Mouse (Mus musculus) small intestine, adult 2 months (tissue): Measurements from ENCODE around the gene Setd2. TPM values are rescaled to one million over a fixed set of nuclear protein-coding genes. Genes with fewer than 3 reads are reported as not detected.

Experiments
- H3K27ac ChIP-seq: fragments of 200-500 bp; 2 replicates; pipeline ENCODE4 v1.5.1; 2012; ENCODE audit warnings: low read depth, low read length, control low read depth, inconsistent platforms; ENCODE audit not compliant: insufficient read depth
- H3K27me3 ChIP-seq: fragments of 200-500 bp; 2 replicates; pipeline ENCODE4 v1.6.1; 2012; ENCODE audit warnings: mild to moderate bottlenecking, moderate library complexity, low read length, inconsistent platforms; ENCODE audit not compliant: control insufficient read depth, insufficient read depth
- H3K36me3 ChIP-seq: fragments of 200-500 bp; 2 replicates; pipeline ENCODE4 v1.6.1; 2012; ENCODE audit warnings: mild to moderate bottlenecking, low read length, control low read depth, inconsistent platforms; ENCODE audit not compliant: control insufficient read depth, insufficient read depth
- H3K4me1 ChIP-seq: fragments of 200-500 bp; 2 replicates; pipeline ENCODE4 v1.6.1; 2012; ENCODE audit warnings: low read length, inconsistent platforms, mixed read lengths; ENCODE audit not compliant: control insufficient read depth, insufficient read depth, insufficient read length
- H3K4me3 ChIP-seq: fragments of 200-500 bp; 2 replicates; pipeline ENCODE4 v1.5.1; 2012; ENCODE audit warnings: low read depth, mild to moderate bottlenecking, control low read depth, inconsistent platforms, low read length, moderate library complexity
- CTCF ChIP-seq: fragments of 200-500 bp; IDR thresholded peaks from 2 replicates; pipeline ENCODE4 v1.5.1; 2012; ENCODE audit warnings: low read depth, mild to moderate bottlenecking, control low read depth, inconsistent platforms, low read length, moderate library complexity, mixed read lengths; ENCODE audit not compliant: insufficient replicate concordance, insufficient read length; ENCODE audit errors: extremely low read depth
- POLR2A ChIP-seq: fragments of 200-500 bp; IDR thresholded peaks from 2 replicates; pipeline ENCODE4 v1.6.1; 2012; ENCODE audit warnings: low read depth, mild to moderate bottlenecking, control low read depth, inconsistent platforms, low read length, moderate library complexity
- WGBS: fragments of 180-500 bp; shearing (Covaris S2); methylation state at CpG from one replicate; pipeline ENCODE4 v1.1.7; 2018; 5-methylcytosine and 5-hydroxymethylcytosine counted together
- polyA plus RNA-seq: library from polyadenylated mRNA; depleted of rRNA; stranded (reverse); fragments of >200 nt; gene quantifications from 2 replicates; pipeline ENCODE4 v1.2.3, GENCODE M21; 2012

The Setd2 gene
- polyA plus RNA-seq, 1 experiment, result 33.1 TPM

GRCm38 (mm10) chr9:110548261-110548660 is 15.9 kb downstream of the Setd2 start:
- TF ChIP-seq POLR2A, result no peak
- H3K27me3 ChIP-seq, result no peaks in the 10 kb centered on the region
- H3K36me3 ChIP-seq, result peaks cover 50% of the 10 kb centered on the region
- H3K27ac ChIP-seq, result no peak overlapping the region
- WGBS, result 96% methylated on average over 19 of the region's 19 CpGs
- H3K4me1 ChIP-seq, result no peaks in the 10 kb centered on the region
- H3K4me3 ChIP-seq, result no peak overlapping the region

GRCm38 (mm10) chr9:110568309-110568708 is 35.9 kb downstream of the Setd2 start:
- peaks cover 52% of the 10 kb centered on the region for H3K36me3 ChIP-seq
- H3K27ac ChIP-seq, result no peak overlapping the region
- no peaks in the 10 kb centered on the region for H3K4me1 ChIP-seq
- TF ChIP-seq CTCF, result no peak
- TF ChIP-seq POLR2A, result no peak
- H3K27me3 ChIP-seq, result no peaks in the 10 kb centered on the region
- H3K4me3 ChIP-seq, result no peak overlapping the region

- TF ChIP-seq CTCF (no peak), POLR2A (no peak)
- Histone ChIP-seq H3K36me3 (peaks cover 23% of the 10 kb centered on the region), H3K4me1 (no peaks in the 10 kb centered on the region), H3K27me3 (no peaks in the 10 kb centered on the region), H3K4me3 (no peak overlapping the region), H3K27ac (no peak overlapping the region)
- WGBS, result 89% methylated on average over 2 of the region's 2 CpGs
Observed at GRCm38 (mm10) chr9:110582161-110582560, 49.8 kb downstream of the Setd2 start.

- no peaks in the 10 kb centered on the region for H3K27me3 ChIP-seq
- TF ChIP-seq POLR2A, result no peak
- no peak for TF ChIP-seq CTCF
- peaks cover 17% of the 10 kb centered on the region for H3K36me3 ChIP-seq
- H3K27ac ChIP-seq, result no peak overlapping the region
- H3K4me1 ChIP-seq, result no peaks in the 10 kb centered on the region
- H3K4me3 ChIP-seq, result no peak overlapping the region
- WGBS, result 81% methylated on average over 1 of the region's 1 CpGs
Observed at GRCm38 (mm10) chr9:110583521-110583920, 51.1 kb downstream of the Setd2 start.

GRCm38 (mm10) chr9:110611471-110611870 is 79.1 kb downstream of the Setd2 start:
- H3K27me3 ChIP-seq, result no peaks in the 10 kb centered on the region
- peaks cover 47% of the 10 kb centered on the region for H3K36me3 ChIP-seq
- no peak overlapping the region for H3K4me3 ChIP-seq
- H3K27ac ChIP-seq, result no peak overlapping the region
- TF ChIP-seq POLR2A (no peak), CTCF (no peak)
- 86% methylated on average over 3 of the region's 3 CpGs for WGBS
- H3K4me1 ChIP-seq, result no peaks in the 10 kb centered on the region

GRCm38 (mm10) chr9:110617081-110617480 is 84.7 kb downstream of the Setd2 start:
- Histone ChIP-seq H3K27ac (no peak overlapping the region), H3K36me3 (peaks cover 49% of the 10 kb centered on the region), H3K4me3 (no peak overlapping the region), H3K27me3 (no peaks in the 10 kb centered on the region), H3K4me1 (no peaks in the 10 kb centered on the region)
- TF ChIP-seq CTCF (no peak), POLR2A (no peak)
- WGBS, result 80% methylated on average over 3 of the region's 3 CpGs

- WGBS, result 76% methylated on average over 7 of the region's 7 CpGs
- no peak for TF ChIP-seq POLR2A
- TF ChIP-seq CTCF, result no peak
Observed at GRCm38 (mm10) chr9:110620180-110620579, 87.8 kb downstream of the Setd2 start.

GRCm38 (mm10) chr9:110620685-110621084 is 88.3 kb downstream of the Setd2 start:
- no peak overlapping the region for H3K27ac ChIP-seq
- peaks cover 27% of the 10 kb centered on the region for H3K36me3 ChIP-seq
- H3K4me3 ChIP-seq, result no peak overlapping the region
- 96% methylated on average over 7 of the region's 7 CpGs for WGBS
- TF ChIP-seq POLR2A (no peak), CTCF (no peak)
- peaks cover 4% of the 10 kb centered on the region for H3K4me1 ChIP-seq
- H3K27me3 ChIP-seq, result no peaks in the 10 kb centered on the region

More at GRCm38 (mm10) chr9:110620180-110620579, 87.8 kb downstream of the Setd2 start:
- Histone ChIP-seq H3K4me3 (no peak overlapping the region), H3K4me1 (peaks cover 3% of the 10 kb centered on the region), H3K27me3 (no peaks in the 10 kb centered on the region), H3K27ac (no peak overlapping the region), H3K36me3 (peaks cover 32% of the 10 kb centered on the region)
